ENCODE assay signal across 12 mouse cellular contexts in genomic region chr1:155790111-155790974, GRCm38 (mm10). TPM values are rescaled to one million over a fixed set of nuclear protein-coding genes. Genes with fewer than 3 reads are reported as not detected.
DNase-seq lines count a peak whose midpoint lies in the region; ATAC-seq lines count a peak whose summit lies in the region.
"Had no signal": no experiment of that assay in that cellular context is flagged by ENCODE, and none has a peak within 500 bp of the region (broad histone marks: within the 10 kb centered on the region; RNA-seq: fewer than 3 reads in every experiment).

No protein-coding gene starts in this region.

- no peaks in the 10 kb centered on the region for H3K9me3 ChIP-seq in intestine, embryonic 15.5 days
- H3K9me3 ChIP-seq in intestine, embryonic 16.5 days (ENCODE audit: control insufficient read depth, low read length) = no peaks in the 10 kb centered on the region
- H3K9me3 ChIP-seq in forebrain, embryonic 16.5 days (ENCODE audit: control insufficient read depth, low read length) = peaks cover 2% of the 10 kb centered on the region; the same call in 1 of the 2 replicates
- no peaks in the 10 kb centered on the region for H3K9me3 ChIP-seq in midbrain, embryonic 15.5 days
- H3K9me3 ChIP-seq in heart, embryonic 12.5 days (replicated peaks) = no peaks in the 10 kb centered on the region

- no peaks in the 10 kb centered on the region for H3K4me1 ChIP-seq in intestine, embryonic 15.5 days (replicated peaks)
- no peaks in the 10 kb centered on the region for H3K4me1 ChIP-seq in intestine, embryonic 16.5 days (ENCODE audit: control insufficient read depth, insufficient read depth, low read length)
- H3K4me1 ChIP-seq in forebrain, embryonic 16.5 days (replicated peaks; ENCODE audit: control insufficient read depth, insufficient read depth, low read length) = peaks cover 15% of the 10 kb centered on the region
- H3K4me1 ChIP-seq in midbrain, embryonic 15.5 days = peaks cover 7% of the 10 kb centered on the region
- no peaks in the 10 kb centered on the region for H3K4me1 ChIP-seq in heart, embryonic 12.5 days (replicated peaks)

- WGBS in intestine, embryonic 15.5 days = 79% methylated on average over 16 of the region's 16 CpGs
- 76% methylated on average over 16 of the region's 16 CpGs for WGBS in intestine, embryonic 16.5 days
- WGBS in forebrain, embryonic 16.5 days = 28% methylated on average over 16 of the region's 16 CpGs
- 41% methylated on average over 16 of the region's 16 CpGs for WGBS in midbrain, embryonic 15.5 days
- WGBS in heart, embryonic 12.5 days = 73% methylated on average over 16 of the region's 16 CpGs

- intact Hi-C loops in heart, postnatal 25 days (cut with DNase I) = no loop called here

- H3K4me2 ChIP-seq in intestine, embryonic 15.5 days (replicated peaks) = no peak overlapping the region
- H3K4me2 ChIP-seq in intestine, embryonic 16.5 days (ENCODE audit: low read depth, low read length) = no peak overlapping the region
- H3K4me2 ChIP-seq in forebrain, embryonic 16.5 days (ENCODE audit: low read length) = no peak overlapping the region
- no peak overlapping the region for H3K4me2 ChIP-seq in midbrain, embryonic 15.5 days
- no peak overlapping the region for H3K4me2 ChIP-seq in heart, embryonic 12.5 days

- peaks cover 37% of the 10 kb centered on the region for H3K36me3 ChIP-seq in intestine, embryonic 15.5 days
- H3K36me3 ChIP-seq in intestine, embryonic 16.5 days (ENCODE audit: control insufficient read depth, insufficient read depth, low read length) = peaks cover 11% of the 10 kb centered on the region; the same call in 1 of the 2 replicates
- H3K36me3 ChIP-seq in forebrain, embryonic 16.5 days (ENCODE audit: control insufficient read depth, insufficient read depth) = peaks cover 12% of the 10 kb centered on the region
- H3K36me3 ChIP-seq in midbrain, embryonic 15.5 days (replicated peaks) = no peaks in the 10 kb centered on the region; the same call in 1 of the 2 replicates
- peaks cover 91% of the 10 kb centered on the region for H3K36me3 ChIP-seq in heart, embryonic 12.5 days

- no peak overlapping the region for H3K9ac ChIP-seq in intestine, embryonic 15.5 days
- H3K9ac ChIP-seq in intestine, embryonic 16.5 days (ENCODE audit: low read depth, low read length) = no peak overlapping the region
- H3K9ac ChIP-seq in forebrain, embryonic 16.5 days (replicated peaks; ENCODE audit: low read depth, low read length) = no peak overlapping the region
- no peak overlapping the region for H3K9ac ChIP-seq in midbrain, embryonic 15.5 days
- no peak overlapping the region for H3K9ac ChIP-seq in heart, embryonic 12.5 days

- DNase-seq in cerebellum, adult 9-10 months = peak; percentile 73
- no peak for DNase-seq in left cerebral cortex, adult 8-10 months (ENCODE audit: low spot score in 2 of 2)
- no peak for DNase-seq in heart, postnatal 25 days (ENCODE audit: low spot score)
- DNase-seq: gastrocnemius, postnatal 36 days; thymus, adult 18-20 months had no signal

- no peaks in the 10 kb centered on the region for H3K27me3 ChIP-seq in intestine, embryonic 15.5 days (replicated peaks)
- H3K27me3 ChIP-seq in intestine, embryonic 16.5 days (replicated peaks; ENCODE audit: control insufficient read depth, insufficient read depth, low read length) = no peaks in the 10 kb centered on the region
- H3K27me3 ChIP-seq in forebrain, embryonic 16.5 days (replicated peaks; ENCODE audit: control insufficient read depth, insufficient read depth, low read length) = no peaks in the 10 kb centered on the region
- no peaks in the 10 kb centered on the region for H3K27me3 ChIP-seq in midbrain, embryonic 15.5 days (replicated peaks)
- H3K27me3 ChIP-seq in heart, embryonic 12.5 days (replicated peaks) = no peaks in the 10 kb centered on the region

- peak; percentile 41; the same call in 1 of the 2 replicates for ATAC-seq in intestine, embryonic 15.5 days
- no peak for ATAC-seq in intestine, embryonic 16.5 days
- ATAC-seq in forebrain, embryonic 16.5 days = peak; percentile 87
- peak; percentile 67 for ATAC-seq in midbrain, embryonic 15.5 days (replicated peaks)
- ATAC-seq in heart, embryonic 12.5 days (ENCODE audit: insufficient number of reproducible peaks, low FRiP score) = no peak

- no peak overlapping the region for H3K4me3 ChIP-seq in intestine, embryonic 15.5 days (replicated peaks)
- H3K4me3 ChIP-seq in intestine, embryonic 16.5 days (ENCODE audit: low read length) = no peak overlapping the region
- H3K4me3 ChIP-seq in forebrain, embryonic 16.5 days (replicated peaks; ENCODE audit: low read length) = no peak overlapping the region
- H3K4me3 ChIP-seq in midbrain, embryonic 15.5 days = no peak overlapping the region
- no peak overlapping the region for H3K4me3 ChIP-seq in heart, embryonic 12.5 days

- no peak overlapping the region for H3K27ac ChIP-seq in intestine, embryonic 15.5 days
- no peak overlapping the region for H3K27ac ChIP-seq in intestine, embryonic 16.5 days (ENCODE audit: low read length)
- peak overlapping the region; percentile 75 for H3K27ac ChIP-seq in forebrain, embryonic 16.5 days (ENCODE audit: low read length)
- peak overlapping the region; percentile 55 for H3K27ac ChIP-seq in midbrain, embryonic 15.5 days
- H3K27ac ChIP-seq in heart, embryonic 12.5 days (ENCODE audit: poor library complexity, severe bottlenecking) = no peak overlapping the region

RNA-seq across cellular contexts. Expression of gene Qsox1, which starts 22.3 kb away (rescaled TPM):
- 40.3 and 49.1 TPM in 2 replicates for polyA plus RNA-seq in intestine, embryonic 15.5 days (2015; fragmentation: Nextera tagmentation; extraction: Ambion mirVana)
- polyA plus RNA-seq in intestine, embryonic 16.5 days (2015; fragmentation: Nextera tagmentation; extraction: Ambion mirVana) = 48.6 and 49.9 TPM in 2 replicates
- polyA plus RNA-seq in forebrain, embryonic 16.5 days (2015; fragmentation: Nextera tagmentation; extraction: Ambion mirVana) = 19.5 and 20.4 TPM in 2 replicates
- 21.7 and 22.6 TPM in 2 replicates for polyA plus RNA-seq in midbrain, embryonic 15.5 days (2015; fragmentation: Nextera tagmentation; extraction: Ambion mirVana)
- 27.0 and 27.2 TPM in 2 replicates for polyA plus RNA-seq in heart, embryonic 12.5 days (2016; fragmentation: Nextera tagmentation; extraction: Ambion mirVana)
- 10 to 100 TPM; 31.0 to 35.7 (median 33.3) TPM for total RNA-seq in left cerebral cortex, adult 8-10 months (2022)
- total RNA-seq in heart, postnatal 25 days (2021) = 10 to 100 TPM; 35.3 to 41.5 TPM

RNA-seq across cellular contexts. Expression of gene Lhx4, which starts 38.9 kb away (rescaled TPM):
- polyA plus RNA-seq in intestine, embryonic 15.5 days (2015; fragmentation: Nextera tagmentation; extraction: Ambion mirVana) = not detected in 2 replicates
- 0.10 TPM in 1 of 2 replicates, not detected in the other for polyA plus RNA-seq in intestine, embryonic 16.5 days (2015; fragmentation: Nextera tagmentation; extraction: Ambion mirVana)
- polyA plus RNA-seq in forebrain, embryonic 16.5 days (2015; fragmentation: Nextera tagmentation; extraction: Ambion mirVana) = not detected in 2 replicates
- 1.5 and 1.6 TPM in 2 replicates for polyA plus RNA-seq in midbrain, embryonic 15.5 days (2015; fragmentation: Nextera tagmentation; extraction: Ambion mirVana)
- not detected in 2 replicates for polyA plus RNA-seq in heart, embryonic 12.5 days (2016; fragmentation: Nextera tagmentation; extraction: Ambion mirVana)
- total RNA-seq in left cerebral cortex, adult 8-10 months (2022) = not detected
- total RNA-seq in heart, postnatal 25 days (2021) = not detected
- total RNA-seq: gastrocnemius, postnatal 36 days; left cerebral cortex, postnatal 36 days had no signal
- polyA plus RNA-seq: cortical plate, adult 2 months had no signal

Comparison
In these comparisons a context has a peak if more than half of its experiments do, and no peak if none do; other contexts are left out.
1. ATAC-seq: peak in intestine, embryonic 15.5 days (single experiment), forebrain, embryonic 16.5 days (single experiment) and midbrain, embryonic 15.5 days (single experiment); none in intestine, embryonic 16.5 days (single experiment) and heart, embryonic 12.5 days (single experiment).
2. H3K27ac ChIP-seq: peak in forebrain, embryonic 16.5 days (single experiment) and midbrain, embryonic 15.5 days (single experiment); none in intestine, embryonic 15.5 days (single experiment), intestine, embryonic 16.5 days (single experiment) and heart, embryonic 12.5 days (single experiment).